Mouse (Mus musculus): ENCODE results near the gene Msi1.
"Not testable (repeated sequence)": the region's sequence is repeated elsewhere in the genome, so short reads cannot be mapped to it uniquely, and the experiment has no call there.

Msi1 gene

GRCm38 (mm10) chr5:115490638-115491000 lies 61.2 kb downstream of the Msi1 start:
- DNase-seq = no peak

- DNase-seq = no peak
These were observed 61.7 kb downstream of the Msi1 start for GRCm38 (mm10) chr5:115491076-115491475.

- peak; percentile 62 for DNase-seq
These were observed 62.4 kb downstream of the Msi1 start for GRCm38 (mm10) chr5:115491771-115492322.

DNA sequence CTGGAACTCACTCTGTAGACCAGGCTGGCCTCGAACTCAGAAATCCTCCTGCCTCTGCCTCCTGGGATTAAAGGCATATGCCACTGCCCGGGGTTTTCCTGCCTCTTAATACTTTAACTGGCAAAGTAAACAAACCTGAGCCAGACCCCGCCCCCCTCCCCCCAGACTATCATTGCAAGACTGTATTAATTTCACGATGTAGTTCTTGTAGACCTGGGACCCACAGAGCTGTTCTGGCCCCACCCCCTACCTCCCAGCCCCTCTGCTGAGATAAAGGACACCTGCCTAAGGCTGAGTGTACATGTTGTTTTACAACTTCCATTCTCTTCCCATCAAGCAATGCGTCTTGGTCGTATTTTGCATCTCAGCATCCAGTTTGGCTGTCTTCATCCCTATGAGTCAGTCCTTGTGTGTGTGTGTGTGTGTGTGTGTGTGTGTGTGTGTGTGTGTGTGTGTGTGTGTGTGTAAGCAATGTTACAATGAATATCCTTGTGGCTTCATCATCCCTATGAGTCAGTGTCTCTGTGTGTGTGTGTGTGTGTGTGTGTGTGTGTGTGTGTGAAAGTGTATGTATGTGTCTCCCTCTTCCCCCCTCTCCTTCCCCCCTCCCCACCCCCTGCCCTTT lies 63.4 kb downstream of the Msi1 start:
- no peak for DNase-seq

DNA sequence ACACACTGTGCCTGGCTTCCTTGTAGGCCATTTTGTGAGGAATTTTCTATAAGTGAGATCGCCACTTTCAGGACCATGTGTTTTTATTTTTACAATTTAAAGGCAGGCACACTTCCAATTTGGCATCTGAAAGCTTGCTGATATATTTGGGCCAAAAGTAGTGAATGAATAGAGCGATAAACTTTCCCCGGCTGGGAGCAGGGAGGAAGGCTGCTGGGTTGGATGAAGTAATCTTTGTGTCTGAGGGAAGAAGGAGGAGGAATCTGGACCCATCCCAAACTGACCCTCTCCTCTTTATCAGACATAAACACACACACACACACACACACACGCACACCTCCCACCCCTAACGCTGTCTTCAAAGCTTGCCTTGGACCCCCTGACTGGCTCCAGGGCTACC lies 64.0 kb downstream of the Msi1 start:
- DNase-seq = no peak

DNA sequence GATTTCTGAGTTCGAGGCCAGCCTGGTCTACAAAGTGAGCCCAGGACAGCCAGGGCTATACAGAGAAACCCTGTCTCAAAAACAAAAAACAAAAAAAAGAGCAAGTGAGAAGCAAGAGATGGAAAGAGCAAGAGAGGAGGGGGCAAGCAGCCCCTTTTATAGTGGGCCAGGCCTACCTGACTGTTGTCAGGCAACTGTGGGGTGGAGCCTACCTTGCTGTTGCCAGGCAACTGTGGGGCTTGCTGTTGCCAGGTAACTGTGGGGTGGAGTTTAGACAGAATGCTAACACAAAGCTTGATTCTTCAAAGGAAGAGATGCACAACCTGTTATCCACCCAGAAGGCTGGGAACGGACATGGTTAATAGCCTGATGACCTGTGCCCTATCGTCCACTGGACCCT lies 66.2 kb downstream of the Msi1 start:
- DNase-seq = not testable (repeated sequence)

GRCm38 (mm10) chr5:115497033-115497432 lies 67.6 kb downstream of the Msi1 start:
- DNase-seq = no peak

DNA sequence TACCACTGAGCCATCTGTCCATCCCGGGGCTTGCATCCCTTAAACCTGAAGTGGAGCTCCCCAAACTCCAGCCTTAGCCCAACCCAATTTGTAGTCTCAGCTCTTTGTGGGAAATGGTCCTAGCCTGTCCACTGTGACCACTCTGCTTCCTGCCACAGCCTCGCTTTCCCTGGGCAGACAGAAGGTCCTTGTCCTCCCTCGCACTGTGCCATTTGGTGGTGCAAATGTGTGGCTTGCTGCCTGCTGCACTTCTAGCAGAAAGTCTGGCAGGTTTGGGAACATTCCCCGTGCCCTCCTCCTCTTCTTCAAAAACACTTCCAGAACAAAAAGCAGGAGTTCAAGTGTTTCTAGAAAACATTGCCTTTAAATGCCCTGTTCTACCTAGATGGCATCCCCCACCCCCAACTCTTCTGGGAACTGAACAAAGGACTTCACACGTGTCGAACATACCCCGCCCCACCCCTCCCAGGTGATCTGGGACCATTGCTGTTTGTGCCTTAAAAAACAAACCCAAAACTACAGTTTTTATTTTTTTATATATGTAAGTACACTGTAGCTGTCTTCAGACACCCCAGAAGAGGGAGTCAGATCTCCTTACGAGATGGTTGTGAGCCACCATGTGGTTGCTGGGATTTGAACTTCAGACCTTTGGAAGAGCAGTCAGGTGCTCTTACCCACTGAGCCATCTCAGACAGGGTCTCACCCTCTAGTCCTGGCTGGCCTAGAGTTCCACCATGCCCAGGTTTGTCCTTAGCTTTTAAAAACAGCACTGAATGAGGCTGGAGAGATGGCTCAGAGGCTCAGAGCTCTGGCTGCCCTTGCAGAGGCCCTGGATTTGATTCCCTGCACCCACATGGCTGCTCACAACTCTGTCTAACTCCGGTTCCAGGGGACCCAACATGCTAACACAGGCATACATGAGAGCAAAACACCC lies 69.2 kb downstream of the Msi1 start:
- no peak for DNase-seq

DNA sequence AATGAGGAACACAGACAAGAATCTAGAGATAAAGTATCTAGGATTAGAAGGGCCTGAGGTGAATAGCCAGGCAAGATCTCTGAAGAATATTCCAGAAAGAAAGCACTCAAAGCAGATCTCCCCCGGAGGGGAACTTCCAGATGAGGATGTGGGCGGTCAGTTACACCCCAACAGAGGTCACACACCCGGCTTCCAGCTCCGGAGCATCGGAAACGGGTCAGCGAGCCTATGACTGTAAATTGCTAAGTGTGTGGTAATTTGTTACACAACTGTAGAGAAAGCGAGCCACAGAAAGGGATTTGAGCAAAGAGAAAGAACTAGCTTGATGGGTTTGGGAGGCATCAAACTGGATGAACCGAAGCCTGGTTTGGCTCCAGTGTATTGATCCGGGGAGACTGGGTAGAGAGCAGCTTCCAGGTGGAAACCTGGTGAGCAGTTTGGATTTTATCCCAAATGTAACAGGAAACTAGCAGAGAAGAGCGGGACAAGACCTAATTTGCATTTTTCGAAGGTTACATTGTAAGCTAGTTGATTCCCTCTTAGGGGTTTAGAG lies 71.1 kb downstream of the Msi1 start:
- peak; percentile 53 for DNase-seq

DNA sequence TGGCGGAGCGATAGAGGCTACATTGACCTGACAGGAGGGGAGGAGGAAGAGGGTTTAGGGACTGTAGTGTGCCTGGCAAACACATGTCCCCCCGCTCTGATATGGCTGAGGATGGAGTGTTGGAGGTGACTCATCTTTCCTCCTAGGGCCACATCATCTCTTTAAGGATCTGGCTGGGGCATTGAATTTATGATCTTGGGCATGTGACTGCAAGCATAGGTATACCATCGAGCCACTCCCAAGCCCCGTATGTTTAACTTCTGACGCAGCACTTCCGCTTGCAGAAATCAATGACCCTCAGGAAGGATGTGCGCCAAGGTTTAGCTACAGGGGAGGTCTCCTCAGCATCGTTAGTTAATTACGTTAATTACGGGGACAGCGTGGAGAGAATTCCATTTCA lies 73.6 kb downstream of the Msi1 start:
- DNase-seq = no peak

All from kidney, postnatal 10 days (tissue).